Mouse (Mus musculus) embryonic facial prominence, embryonic 14.5 days (tissue): ENCODE results near the gene Npy1r. TPM values are rescaled to one million over a fixed set of nuclear protein-coding genes. Genes with fewer than 3 reads are reported as not detected.

Experiments
- ATAC-seq: fragments of 200-750 bp; cut with Nextera tagmentation; 2 replicates; pipeline ENCODE4 v1.8.0; 2017; ENCODE audit warnings: low read depth, moderate number of reproducible peaks, moderate TSS enrichment
- DNase-seq: peaks from one replicate; pipeline ENCODE4 v3.0.0-alpha.2; 2015; ENCODE audit warnings: low spot score
- H3K27ac ChIP-seq: fragments of 300-500 bp; sonication (generic); replicated peaks from 2 replicates; pipeline ENCODE4 v1.5.1; 2014; ENCODE audit warnings: low read depth, mild to moderate bottlenecking, low read length, moderate library complexity
- H3K27me3 ChIP-seq: fragments of 300-500 bp; sonication (generic); replicated peaks from 2 replicates; pipeline ENCODE4 v1.6.1; 2014; ENCODE audit warnings: low read length; ENCODE audit not compliant: control insufficient read depth, insufficient read depth
- H3K36me3 ChIP-seq: fragments of 300-500 bp; sonication (generic); 2 replicates; pipeline ENCODE4 v1.6.1; 2014; ENCODE audit warnings: low read length, mixed read lengths; ENCODE audit not compliant: control insufficient read depth, insufficient read depth
- H3K4me1 ChIP-seq: fragments of 300-500 bp; sonication (generic); 2 replicates; pipeline ENCODE4 v1.6.1; 2014; ENCODE audit warnings: antibody characterized with exemption, low read length; ENCODE audit not compliant: control insufficient read depth, insufficient read depth
- H3K4me2 ChIP-seq: fragments of 300-500 bp; sonication (generic); 2 replicates; pipeline ENCODE4 v1.6.1; 2014; ENCODE audit warnings: low read depth, mild to moderate bottlenecking, low read length, moderate library complexity, mixed read lengths
- H3K4me3 ChIP-seq: fragments of 300-500 bp; sonication (generic); 2 replicates; pipeline ENCODE4 v1.5.1; 2014; ENCODE audit warnings: low read depth, mild to moderate bottlenecking, low read length
- H3K9ac ChIP-seq: fragments of 300-500 bp; sonication (generic); 2 replicates; pipeline ENCODE4 v1.6.1; 2014; ENCODE audit warnings: low read depth, mild to moderate bottlenecking, low read length, moderate library complexity, mixed read lengths
- H3K9me3 ChIP-seq: fragments of 300-500 bp; sonication (generic); 2 replicates; pipeline ENCODE4 v1.6.1; 2016; ENCODE audit warnings: low read length; ENCODE audit not compliant: control insufficient read depth
- WGBS: fragments of 180-500 bp; shearing (Covaris S2); extraction: QIAGEN DNeasy Blood & Tissue Kit; methylation state at CpG from one replicate; pipeline ENCODE4 v1.1.7; 2014; 5-methylcytosine and 5-hydroxymethylcytosine counted together
- polyA plus RNA-seq: library from polyadenylated mRNA; unstranded; fragments of >200 nt; fragmentation: Nextera tagmentation; extraction: Ambion mirVana; gene quantifications from 2 replicates; pipeline ENCODE4 v1.2.1, GENCODE M21; 2014

Gene Npy1r
- polyA plus RNA-seq, 1 experiment from 2014 or later, result 2.6 TPM

- 87% methylated on average over 7 of the region's 7 CpGs for WGBS
- ATAC-seq, result no peak
- H3K9ac ChIP-seq, result no peak overlapping the region
- no peaks in the 10 kb centered on the region for H3K4me1 ChIP-seq
- no peak overlapping the region for H3K4me3 ChIP-seq
- peaks cover 7% of the 10 kb centered on the region; the same call in 1 of the 2 replicates for H3K9me3 ChIP-seq
- H3K36me3 ChIP-seq, result no peaks in the 10 kb centered on the region
- DNase-seq, result no peak
- H3K27me3 ChIP-seq, result no peaks in the 10 kb centered on the region
- no peak overlapping the region for H3K27ac ChIP-seq
- no peak overlapping the region for H3K4me2 ChIP-seq
These were observed 17.5 kb downstream of the Npy1r start for GRCm38 (mm10) chr8:66714324-66714975.

GRCm38 (mm10) chr8:66722835-66723234, 25.8 kb downstream of the Npy1r start:
- DNase-seq, result no peak
- Histone ChIP-seq H3K27ac (no peak overlapping the region), H3K36me3 (no peaks in the 10 kb centered on the region), H3K4me1 (no peaks in the 10 kb centered on the region), H3K4me3 (no peak overlapping the region), H3K4me2 (no peak overlapping the region), H3K9me3 (no peaks in the 10 kb centered on the region), H3K9ac (no peak overlapping the region), H3K27me3 (no peaks in the 10 kb centered on the region)
- WGBS, result 71% methylated on average over 2 of the region's 2 CpGs
- ATAC-seq, result no peak

- 31% methylated on average over 7 of the region's 7 CpGs for WGBS
These were observed 32.5 kb downstream of the Npy1r start for GRCm38 (mm10) chr8:66729446-66729845.

GRCm38 (mm10) chr8:66731957-66732356, 35.0 kb downstream of the Npy1r start:
- Histone ChIP-seq H3K4me1 (no peaks in the 10 kb centered on the region), H3K9me3 (no peaks in the 10 kb centered on the region), H3K4me3 (no peak overlapping the region), H3K36me3 (no peaks in the 10 kb centered on the region), H3K4me2 (no peak overlapping the region), H3K9ac (no peak overlapping the region), H3K27ac (no peak overlapping the region), H3K27me3 (no peaks in the 10 kb centered on the region)
- DNase-seq (no peak), ATAC-seq (no peak)
- 52% methylated on average over 5 of the region's 5 CpGs for WGBS

More at GRCm38 (mm10) chr8:66729446-66729845, 32.5 kb downstream of the Npy1r start:
- Histone ChIP-seq H3K4me2 (no peak overlapping the region), H3K36me3 (no peaks in the 10 kb centered on the region), H3K4me3 (no peak overlapping the region), H3K4me1 (no peaks in the 10 kb centered on the region), H3K27ac (no peak overlapping the region), H3K9ac (no peak overlapping the region), H3K9me3 (no peaks in the 10 kb centered on the region), H3K27me3 (no peaks in the 10 kb centered on the region)
- ATAC-seq (no peak), DNase-seq (no peak)

GRCm38 (mm10) chr8:66742359-66742758, 45.4 kb downstream of the Npy1r start:
- no peak overlapping the region for H3K4me2 ChIP-seq
- no peak overlapping the region for H3K27ac ChIP-seq
- H3K4me3 ChIP-seq, result no peak overlapping the region
- H3K9me3 ChIP-seq, result no peaks in the 10 kb centered on the region
- ATAC-seq (no peak), DNase-seq (no peak)
- no peak overlapping the region for H3K9ac ChIP-seq
- H3K27me3 ChIP-seq, result no peaks in the 10 kb centered on the region
- H3K4me1 ChIP-seq, result no peaks in the 10 kb centered on the region
- H3K36me3 ChIP-seq, result no peaks in the 10 kb centered on the region
- WGBS, result 60% methylated on average over 1 of the region's 1 CpGs

GRCm38 (mm10) chr8:66745612-66746011, 48.6 kb downstream of the Npy1r start:
- ATAC-seq, result no peak
- Histone ChIP-seq H3K9ac (no peak overlapping the region), H3K36me3 (no peaks in the 10 kb centered on the region), H3K4me1 (no peaks in the 10 kb centered on the region), H3K27ac (no peak overlapping the region), H3K27me3 (no peaks in the 10 kb centered on the region), H3K4me3 (no peak overlapping the region), H3K4me2 (no peak overlapping the region), H3K9me3 (no peaks in the 10 kb centered on the region)
- 70% methylated on average over 3 of the region's 3 CpGs for WGBS
- no peak for DNase-seq

- H3K9ac ChIP-seq, result no peak overlapping the region
- H3K27me3 ChIP-seq, result no peaks in the 10 kb centered on the region
- no peaks in the 10 kb centered on the region for H3K9me3 ChIP-seq
- H3K4me3 ChIP-seq, result no peak overlapping the region
- H3K27ac ChIP-seq, result no peak overlapping the region
- H3K4me1 ChIP-seq, result no peaks in the 10 kb centered on the region
- no peak overlapping the region for H3K4me2 ChIP-seq
- ATAC-seq, result no peak
- WGBS, result 73% methylated on average over 2 of the region's 2 CpGs
- no peak for DNase-seq
- no peaks in the 10 kb centered on the region for H3K36me3 ChIP-seq
These were observed 54.6 kb downstream of the Npy1r start for GRCm38 (mm10) chr8:66751621-66752020.

GRCm38 (mm10) chr8:66756161-66756560, 59.2 kb downstream of the Npy1r start:
- 90% methylated on average over 2 of the region's 2 CpGs for WGBS
- ATAC-seq, result no peak
- no peaks in the 10 kb centered on the region for H3K36me3 ChIP-seq
- H3K4me3 ChIP-seq, result no peak overlapping the region
- no peak for DNase-seq
- H3K27ac ChIP-seq, result no peak overlapping the region
- H3K4me1 ChIP-seq, result no peaks in the 10 kb centered on the region
- no peaks in the 10 kb centered on the region for H3K27me3 ChIP-seq
- H3K9ac ChIP-seq, result no peak overlapping the region
- no peak overlapping the region for H3K4me2 ChIP-seq
- no peaks in the 10 kb centered on the region for H3K9me3 ChIP-seq
